Mouse (Mus musculus) spleen, adult 2 months (tissue): ENCODE data around the gene Lrp8. TPM values are rescaled to one million over a fixed set of nuclear protein-coding genes. Genes with fewer than 3 reads are reported as not detected.

Source experiments
- DNase-seq, 2 experiments: peaks; one replicate each; pipeline versions ENCODE4 v3.0.0 to v3.0.0-alpha.2; 2012 to 2021; ENCODE audit warnings: low spot score in 2 of 2, low read depth in 1 of 2
- H3K27ac ChIP-seq: fragments of 200-500 bp; 2 replicates; pipeline ENCODE4 v1.5.1; 2012; ENCODE audit warnings: low read length, inconsistent platforms; ENCODE audit not compliant: insufficient read depth
- H3K27me3 ChIP-seq: fragments of 200-500 bp; 2 replicates; pipeline ENCODE4 v1.6.1; 2012; ENCODE audit warnings: mild to moderate bottlenecking, moderate library complexity, low read length, inconsistent platforms; ENCODE audit not compliant: control insufficient read depth, insufficient read depth
- H3K36me3 ChIP-seq: fragments of 200-500 bp; 2 replicates; pipeline ENCODE4 v1.6.1; 2012; ENCODE audit warnings: mild to moderate bottlenecking, low read length, inconsistent platforms; ENCODE audit not compliant: control insufficient read depth, insufficient read depth
- H3K4me1 ChIP-seq: fragments of 200-500 bp; 2 replicates; pipeline ENCODE4 v1.6.1; 2011; ENCODE audit warnings: inconsistent platforms; ENCODE audit not compliant: control insufficient read depth, insufficient read depth, insufficient read length
- H3K4me3 ChIP-seq: fragments of 200-500 bp; 2 replicates; pipeline ENCODE4 v1.5.1; 2011; ENCODE audit warnings: mild to moderate bottlenecking, inconsistent platforms; ENCODE audit not compliant: insufficient read depth, insufficient read length; ENCODE audit errors: extremely low read depth
- CTCF ChIP-seq: fragments of 200-500 bp; IDR thresholded peaks from 2 replicates; pipeline ENCODE4 v1.5.1; 2011; ENCODE audit warnings: mild to moderate bottlenecking, inconsistent platforms; ENCODE audit not compliant: insufficient read depth, insufficient read length, insufficient replicate concordance; ENCODE audit errors: extremely low read depth
- POLR2A ChIP-seq: fragments of 200-500 bp; IDR thresholded peaks from 2 replicates; pipeline ENCODE4 v1.6.1; 2011; ENCODE audit warnings: low read depth, low read length, inconsistent platforms
- WGBS: fragments of 180-500 bp; shearing (Covaris S2); methylation state at CpG from one replicate; pipeline ENCODE4 v1.1.7; 2018; 5-methylcytosine and 5-hydroxymethylcytosine counted together
- polyA plus RNA-seq: library from polyadenylated mRNA; depleted of rRNA; stranded (reverse); fragments of >200 nt; gene quantifications from 2 replicates; pipeline ENCODE4 v1.2.3, GENCODE M21; 2012

Lrp8 gene
- polyA plus RNA-seq, 1 experiment, result 7.4 TPM

DNA sequence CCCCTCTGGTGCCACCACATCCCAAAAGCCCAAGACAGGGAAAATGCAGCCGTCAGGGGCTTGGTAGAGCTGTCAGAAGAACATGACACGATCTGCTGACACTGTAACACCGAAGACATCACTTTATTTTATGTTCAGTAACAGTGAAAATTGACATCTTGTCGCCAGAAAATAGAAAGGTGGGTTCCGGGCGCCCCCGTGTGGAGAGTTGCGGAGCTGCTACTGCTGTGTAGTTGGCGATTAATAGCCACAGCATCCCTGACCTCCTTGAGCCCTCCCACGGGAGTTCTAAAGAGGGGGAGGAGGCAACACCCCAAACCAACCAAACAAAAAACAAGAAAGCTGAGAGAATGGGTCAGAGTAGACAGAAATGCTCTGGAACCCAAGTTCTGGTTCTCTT, 42.9 kb downstream of the Lrp8 start:
- WGBS, result 2% methylated on average over 10 of the region's 10 CpGs
- DNase-seq, result peak in 1 of 2 experiments; percentile 64

GRCm38 (mm10) chr4:107846795-107847194, 44.7 kb downstream of the Lrp8 start:
- no peaks in the 10 kb centered on the region for H3K27me3 ChIP-seq
- WGBS, result 87% methylated on average over 7 of the region's 7 CpGs
- no peak overlapping the region for H3K27ac ChIP-seq
- no peak overlapping the region for H3K4me3 ChIP-seq
- DNase-seq, result no peak
- H3K36me3 ChIP-seq, result no peaks in the 10 kb centered on the region
- no peak for TF ChIP-seq POLR2A
- TF ChIP-seq CTCF, result no peak
- no peaks in the 10 kb centered on the region for H3K4me1 ChIP-seq

More for the DNA sequence above, 42.9 kb downstream of the Lrp8 start:
- Histone ChIP-seq H3K4me3 (no peak overlapping the region), H3K36me3 (no peaks in the 10 kb centered on the region), H3K27me3 (no peaks in the 10 kb centered on the region), H3K27ac (no peak overlapping the region), H3K4me1 (no peaks in the 10 kb centered on the region)
- peak; percentile 89 for TF ChIP-seq CTCF
- TF ChIP-seq POLR2A, result no peak

DNA sequence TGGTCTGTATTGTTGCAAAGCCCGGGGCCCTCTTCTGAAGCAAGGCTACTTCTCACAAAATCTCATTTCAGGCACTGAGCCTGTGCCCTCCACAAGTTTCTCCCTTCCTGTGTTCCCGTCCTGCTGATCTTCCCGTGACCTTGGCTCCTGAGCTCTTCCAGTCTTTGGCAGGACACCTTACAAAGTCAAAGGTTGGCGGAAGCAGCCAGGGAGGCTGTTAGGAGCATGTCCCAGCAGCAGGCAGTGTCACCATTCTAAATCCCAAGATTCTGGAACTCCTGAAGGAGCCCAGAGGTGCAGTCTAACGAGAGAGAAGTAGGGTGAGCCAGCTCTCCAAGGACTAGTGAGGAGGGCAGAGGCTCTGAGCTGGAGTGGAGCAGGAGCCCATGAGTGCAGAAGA, 46.5 kb downstream of the Lrp8 start:
- TF ChIP-seq CTCF (no peak), POLR2A (no peak)
- H3K4me3 ChIP-seq, result no peak overlapping the region
- no peaks in the 10 kb centered on the region for H3K4me1 ChIP-seq
- WGBS, result 88% methylated on average over 5 of the region's 5 CpGs
- H3K27ac ChIP-seq, result no peak overlapping the region
- DNase-seq, result no peak
- no peaks in the 10 kb centered on the region for H3K27me3 ChIP-seq
- H3K36me3 ChIP-seq, result no peaks in the 10 kb centered on the region

DNA sequence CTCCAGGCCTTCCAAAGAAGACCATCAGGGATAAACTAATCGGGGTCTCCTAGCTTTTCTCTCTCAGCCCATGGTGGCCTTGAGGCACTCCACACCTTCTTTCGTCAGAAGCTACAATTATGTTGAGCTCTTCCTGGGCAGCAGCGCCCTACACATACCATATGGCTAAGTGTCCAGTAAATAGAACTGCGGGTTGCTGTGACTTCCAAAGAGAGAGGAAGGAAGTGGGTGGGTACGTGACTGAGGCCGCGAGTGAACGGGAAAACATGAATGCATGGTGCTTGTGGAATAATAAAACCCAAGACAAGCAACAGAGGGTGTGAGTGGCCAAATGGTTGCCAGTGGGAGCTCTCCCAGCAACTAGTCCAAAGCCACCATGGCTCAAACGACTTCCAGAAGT, 47.6 kb downstream of the Lrp8 start:
- H3K4me3 ChIP-seq, result no peak overlapping the region
- no peaks in the 10 kb centered on the region for H3K36me3 ChIP-seq
- no peaks in the 10 kb centered on the region for H3K27me3 ChIP-seq
- no peaks in the 10 kb centered on the region for H3K4me1 ChIP-seq
- H3K27ac ChIP-seq, result no peak overlapping the region
- 73% methylated on average over 9 of the region's 9 CpGs for WGBS
- no peak for TF ChIP-seq POLR2A
- no peak for TF ChIP-seq CTCF
- no peak for DNase-seq

GRCm38 (mm10) chr4:107850091-107850490, 48.0 kb downstream of the Lrp8 start:
- no peak for DNase-seq
- no peak for TF ChIP-seq POLR2A
- no peak for TF ChIP-seq CTCF
- H3K4me1 ChIP-seq, result no peaks in the 10 kb centered on the region
- no peak overlapping the region for H3K27ac ChIP-seq
- H3K27me3 ChIP-seq, result no peaks in the 10 kb centered on the region
- 89% methylated on average over 8 of the region's 8 CpGs for WGBS
- H3K36me3 ChIP-seq, result no peaks in the 10 kb centered on the region
- no peak overlapping the region for H3K4me3 ChIP-seq

DNA sequence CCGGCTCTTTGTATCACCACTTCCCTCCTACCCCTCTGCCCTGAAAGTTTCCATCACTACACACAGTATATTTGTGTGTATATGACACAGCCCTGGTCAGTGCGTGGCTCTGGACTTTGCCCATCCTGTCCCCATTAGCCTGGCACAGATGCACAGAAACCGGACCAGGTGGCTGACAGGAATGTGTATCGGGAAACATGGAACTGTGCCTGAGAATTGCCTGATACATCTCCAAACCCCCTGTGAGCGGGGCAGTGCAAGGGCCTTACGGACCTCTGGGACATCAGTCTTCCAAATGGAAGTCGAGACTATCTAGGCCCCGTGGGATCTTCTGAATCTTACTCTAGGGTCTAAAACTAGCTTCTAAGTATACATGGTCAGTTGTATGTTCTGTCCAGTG, 51.3 kb downstream of the Lrp8 start:
- Histone ChIP-seq H3K4me1 (no peaks in the 10 kb centered on the region), H3K4me3 (no peak overlapping the region), H3K36me3 (no peaks in the 10 kb centered on the region), H3K27ac (no peak overlapping the region), H3K27me3 (no peaks in the 10 kb centered on the region)
- no peak for DNase-seq
- TF ChIP-seq CTCF (no peak), POLR2A (no peak)
- 91% methylated on average over 8 of the region's 8 CpGs for WGBS

GRCm38 (mm10) chr4:107853836-107854235, 51.8 kb downstream of the Lrp8 start:
- Histone ChIP-seq H3K27ac (no peak overlapping the region), H3K27me3 (no peaks in the 10 kb centered on the region), H3K36me3 (no peaks in the 10 kb centered on the region), H3K4me3 (no peak overlapping the region), H3K4me1 (no peaks in the 10 kb centered on the region)
- TF ChIP-seq CTCF (no peak), POLR2A (no peak)
- 93% methylated on average over 7 of the region's 7 CpGs for WGBS
- no peak for DNase-seq

DNA sequence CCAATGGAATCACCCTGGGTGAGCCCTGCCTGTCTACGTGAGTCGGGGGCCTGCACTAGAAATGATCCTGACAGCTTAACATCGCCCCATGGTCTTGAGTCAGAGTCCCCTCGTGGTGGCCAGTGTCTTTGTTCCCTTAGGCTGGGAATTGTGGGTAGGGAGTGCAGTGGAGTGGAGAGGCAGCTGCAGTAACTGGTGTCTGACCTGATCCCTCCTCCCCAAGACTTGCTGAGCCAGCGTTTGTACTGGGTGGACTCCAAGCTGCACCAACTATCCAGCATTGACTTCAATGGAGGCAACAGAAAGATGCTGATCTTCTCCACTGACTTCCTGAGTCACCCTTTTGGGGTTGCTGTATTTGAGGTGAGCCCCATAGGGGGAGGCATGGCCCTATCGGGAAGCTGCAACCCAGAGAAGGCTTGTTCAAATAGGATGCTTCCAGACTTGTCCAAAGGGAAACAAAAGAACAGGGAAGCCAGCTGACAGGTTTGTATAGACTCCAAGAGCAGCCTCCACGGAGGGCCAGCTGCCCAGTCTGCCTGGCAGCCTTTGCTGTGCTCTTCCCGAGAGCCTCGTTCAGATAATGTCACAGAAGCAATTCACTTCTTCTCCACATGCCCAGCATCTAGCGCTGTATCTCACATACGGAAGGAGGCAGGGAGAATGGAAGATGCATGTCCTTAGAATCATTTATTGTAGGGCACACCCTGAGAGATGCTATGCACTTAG, 55.1 kb downstream of the Lrp8 start:
- Histone ChIP-seq H3K27me3 (no peaks in the 10 kb centered on the region), H3K27ac (no peak overlapping the region), H3K36me3 (no peaks in the 10 kb centered on the region), H3K4me1 (no peaks in the 10 kb centered on the region), H3K4me3 (no peak overlapping the region)
- WGBS, result 86% methylated on average over 11 of the region's 11 CpGs
- DNase-seq, result no peak
- TF ChIP-seq CTCF (no peak), POLR2A (no peak)
